ENCODE assay signal across 8 mouse cellular contexts in the genomic region with DNA sequence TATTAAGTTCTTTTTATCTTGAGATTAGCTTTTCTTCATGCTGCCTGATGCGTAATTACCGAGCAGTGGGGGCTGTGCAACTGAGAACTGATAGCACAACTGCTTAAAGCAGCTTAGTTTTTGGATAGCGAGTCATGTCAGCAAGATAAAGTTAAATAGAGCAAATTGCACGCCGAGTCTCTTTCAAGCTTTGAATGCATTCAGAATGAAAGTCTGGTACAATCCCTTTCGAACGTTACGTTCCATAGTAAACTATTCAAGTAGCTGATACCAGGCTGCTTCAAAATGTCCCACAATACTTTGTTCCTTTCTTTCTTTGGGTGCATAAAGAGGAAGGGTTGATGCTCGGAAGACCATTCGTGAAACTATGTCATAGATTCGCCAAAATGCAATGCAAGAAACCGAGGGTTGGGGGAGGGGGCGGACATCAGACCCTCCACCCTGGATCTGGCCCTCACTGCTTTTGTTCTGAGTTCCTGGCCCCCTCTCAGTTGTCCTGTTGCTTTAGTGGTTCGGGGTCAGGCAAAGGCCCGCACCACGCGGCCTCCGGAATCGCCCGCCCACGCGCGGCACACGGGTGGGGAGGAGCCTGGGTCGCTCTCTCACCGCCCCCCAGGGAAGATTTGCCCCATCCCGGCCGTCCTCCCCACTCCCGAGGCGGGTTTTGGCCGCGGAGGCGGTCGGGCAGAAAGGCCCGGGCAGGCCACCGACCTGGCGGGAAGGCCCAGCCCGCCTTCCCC. TPM values are rescaled to one million over a fixed set of nuclear protein-coding genes. Genes with fewer than 3 reads are reported as not detected.
DNase-seq lines count a peak whose midpoint lies in the region; ATAC-seq and TF ChIP-seq lines count a peak whose summit lies in the region.

No protein-coding gene starts in this region.

- no peaks in the 10 kb centered on the region for H3K27me3 ChIP-seq in intestine, embryonic 16.5 days (replicated peaks; ENCODE audit: control insufficient read depth, insufficient read depth, low read length)
- H3K27me3 ChIP-seq in lung, embryonic 14.5 days (ENCODE audit: insufficient read depth, low read length) = no peaks in the 10 kb centered on the region

- H3K4me1 ChIP-seq in intestine, embryonic 16.5 days (ENCODE audit: control insufficient read depth, insufficient read depth, low read length) = no peaks in the 10 kb centered on the region
- no peaks in the 10 kb centered on the region; the same call in 1 of the 2 replicates for H3K4me1 ChIP-seq in lung, embryonic 14.5 days (ENCODE audit: insufficient read depth)
- no peaks in the 10 kb centered on the region for H3K4me1 ChIP-seq in olfactory bulb, adult 2 months (ENCODE audit: control insufficient read depth, insufficient read depth, low read length)

- H3K27ac ChIP-seq in intestine, embryonic 16.5 days (ENCODE audit: low read length) = peak overlapping the region; percentile 95
- H3K27ac ChIP-seq in lung, embryonic 14.5 days (ENCODE audit: low read depth) = peak overlapping the region; percentile 98
- no peak overlapping the region for H3K27ac ChIP-seq in olfactory bulb, adult 2 months (ENCODE audit: insufficient read depth, low read depth, low read length)

- DNase-seq in A20 (ENCODE audit: low read depth, low spot score) (peak; percentile 73), MEL-GATA-1-ER (ENCODE audit: extremely low read depth, low read depth) (peak; percentile 57)
- DNase-seq in cerebellum, adult 9-11 months = peak; percentile 10
- DNase-seq in frontal cortex, postnatal 25 days (ENCODE audit: low spot score in 2 of 2) = peak; percentile 27 to 30
- peak; percentile 57 for DNase-seq in lung, embryonic 14.5 days
- DNase-seq in urinary bladder, postnatal 10 days (ENCODE audit: low spot score) = no peak

- peak overlapping the region; percentile 67 for H3K4me2 ChIP-seq in intestine, embryonic 16.5 days (ENCODE audit: low read depth, low read length)
- peak overlapping the region; percentile 72 for H3K4me2 ChIP-seq in lung, embryonic 14.5 days

- TF ChIP-seq CTCF in lung, embryonic 14.5 days (IDR thresholded peaks at IDR 0.05; ENCODE audit: low read depth) = no peak
- no peak for TF ChIP-seq CTCF in olfactory bulb, adult 2 months (IDR thresholded peaks at IDR 0.05; ENCODE audit: insufficient read depth, low read depth, low read length)

- peak overlapping the region; percentile 99 for H3K9ac ChIP-seq in intestine, embryonic 16.5 days (ENCODE audit: low read depth, low read length)
- peak overlapping the region; percentile 100 for H3K9ac ChIP-seq in lung, embryonic 14.5 days

- TF ChIP-seq POLR2A in olfactory bulb, adult 2 months (IDR thresholded peaks at IDR 0.05; ENCODE audit: insufficient read depth, low read depth, low read length) = no peak

- ATAC-seq in intestine, embryonic 16.5 days = peak; percentile 32
- peak; percentile 35; the same call in 1 of the 2 replicates for ATAC-seq in lung, embryonic 14.5 days (ENCODE audit: insufficient read depth)

- H3K36me3 ChIP-seq in intestine, embryonic 16.5 days (ENCODE audit: control insufficient read depth, insufficient read depth, low read length) = 0 out of 2 replicates have a peak, but pooled peaks cover 11% of the 10 kb centered on the region
- peaks cover 28% of the 10 kb centered on the region for H3K36me3 ChIP-seq in lung, embryonic 14.5 days (ENCODE audit: insufficient read depth)

- H3K4me3 ChIP-seq in intestine, embryonic 16.5 days (ENCODE audit: low read length) = peak overlapping the region; percentile 94
- H3K4me3 ChIP-seq in lung, embryonic 14.5 days (ENCODE audit: low read depth, low read length) = peak overlapping the region; percentile 92
- H3K4me3 ChIP-seq in olfactory bulb, adult 2 months (ENCODE audit: insufficient read depth, low read depth, low read length) = peak overlapping the region; percentile 69

- under 1% methylated on average over 38 of the region's 38 CpGs for WGBS in intestine, embryonic 16.5 days
- under 1% methylated on average over 29 of the region's 38 CpGs for WGBS in lung, embryonic 14.5 days
- under 1% methylated on average over 38 of the region's 38 CpGs for WGBS in olfactory bulb, adult 2 months

- H3K9me3 ChIP-seq in intestine, embryonic 16.5 days (ENCODE audit: control insufficient read depth, low read length) = no peaks in the 10 kb centered on the region
- no peaks in the 10 kb centered on the region for H3K9me3 ChIP-seq in lung, embryonic 14.5 days (ENCODE audit: low read depth, low read length)

RNA-seq across cellular contexts. Expression of a gene that starts 0.5 kb away (rescaled TPM):
- polyA plus RNA-seq in intestine, embryonic 16.5 days (2015; fragmentation: Nextera tagmentation; extraction: Ambion mirVana) = 141 and 168 TPM in 2 replicates
- 290 and 302 TPM in 2 replicates for polyA plus RNA-seq in lung, embryonic 14.5 days (2014; fragmentation: Nextera tagmentation; extraction: Ambion mirVana)
- not detected in 2 replicates for polyA plus RNA-seq in olfactory bulb, adult 2 months (2012; ENCODE audit: insufficient read depth, insufficient read length, low replicate concordance, missing spikeins)

RNA-seq across cellular contexts. Expression of a gene that starts 1.0 kb away (rescaled TPM):
- polyA plus RNA-seq in intestine, embryonic 16.5 days (2015; fragmentation: Nextera tagmentation; extraction: Ambion mirVana) = 15.5 and 16.0 TPM in 2 replicates
- polyA plus RNA-seq in lung, embryonic 14.5 days (2014; fragmentation: Nextera tagmentation; extraction: Ambion mirVana) = 11.4 and 12.1 TPM in 2 replicates
- not detected in 2 replicates for polyA plus RNA-seq in olfactory bulb, adult 2 months (2012; ENCODE audit: insufficient read depth, insufficient read length, low replicate concordance, missing spikeins)

Comparison
In these comparisons a context has a peak if more than half of its experiments do, and no peak if none do; other contexts are left out.
1. RNA of a gene that starts 0.5 kb away (polyA plus RNA-seq): 290 to 302 TPM in lung, embryonic 14.5 days and 141 to 168 TPM in intestine, embryonic 16.5 days; not detected in olfactory bulb, adult 2 months; every median in the first group is over 100 times any median in the second.
2. RNA of a gene that starts 1.0 kb away (polyA plus RNA-seq): 15.5 to 16.0 TPM in intestine, embryonic 16.5 days and 11.4 to 12.1 TPM in lung, embryonic 14.5 days; not detected in olfactory bulb, adult 2 months; every median in the first group is over 10 times any median in the second.
3. Peak in every context shown above with its lines, with median percentiles within 50 percentile points of each other: H3K4me3 ChIP-seq.